Mouse (Mus musculus) liver, adult 2 months (tissue): ENCODE measurements at regions not wholly inside any gene's neighbourhood (a gene's known extent, or its start where the extent isn't known, plus 50 kb on each side); places are given as distances from the start of the nearest gene placed in this dataset.

Experiments used
- CTCF ChIP-seq: fragments of 200-500 bp; IDR thresholded peaks from 2 replicates; pipeline ENCODE4 v1.5.1; 2011; ENCODE audit warnings: low read depth, low read length, control low read depth
- POLR2A ChIP-seq: fragments of 200-500 bp; IDR thresholded peaks from 2 replicates; pipeline ENCODE4 v1.6.1; 2011; ENCODE audit warnings: low read length, control low read depth; ENCODE audit not compliant: insufficient read depth; ENCODE audit errors: extremely low read depth

GRCm38 (mm10) chr8:7936596-7936995, 724.4 kb downstream of the Efnb2 start:
- no peak for TF ChIP-seq POLR2A
- TF ChIP-seq CTCF, result no peak
